Mouse (Mus musculus) forebrain, embryonic 11.5 days (tissue): Measurements from ENCODE around the gene Sept9. TPM values are rescaled to one million over a fixed set of nuclear protein-coding genes. Genes with fewer than 3 reads are reported as not detected.
A peak's percentile ranks its signal among the peaks of the same experiment; 100 is the strongest.

Experiments
- ATAC-seq: fragments of 200-750 bp; cut with Nextera tagmentation; replicated peaks from 2 replicates; pipeline ENCODE4 v1.8.0; 2017; ENCODE audit warnings: moderate TSS enrichment; ENCODE audit not compliant: low FRiP score
- DNase-seq: peaks from one replicate; pipeline ENCODE4 v3.0.0-alpha.2; 2017; ENCODE audit warnings: low spot score
- H3K27ac ChIP-seq: fragments of 300-500 bp; sonication (generic); 2 replicates; pipeline ENCODE4 v1.5.1; 2014; ENCODE audit warnings: low read depth, low read length
- H3K27me3 ChIP-seq: fragments of 300-500 bp; sonication (generic); 2 replicates; pipeline ENCODE4 v1.6.1; 2014; ENCODE audit warnings: mild to moderate bottlenecking, low read length, mixed read lengths; ENCODE audit not compliant: control insufficient read depth, insufficient read depth
- H3K36me3 ChIP-seq: fragments of 300-500 bp; sonication (generic); 2 replicates; pipeline ENCODE4 v1.6.1; 2014; ENCODE audit warnings: mild to moderate bottlenecking, low read length, moderate library complexity, mixed read lengths; ENCODE audit not compliant: control insufficient read depth, insufficient read depth
- H3K4me1 ChIP-seq: fragments of 300-500 bp; sonication (generic); replicated peaks from 2 replicates; pipeline ENCODE4 v1.6.1; 2014; ENCODE audit warnings: low read length, mixed read lengths; ENCODE audit not compliant: control insufficient read depth, insufficient read depth
- H3K4me2 ChIP-seq: fragments of 300-500 bp; sonication (generic); 2 replicates; pipeline ENCODE4 v1.6.1; 2014; ENCODE audit warnings: low read depth, mild to moderate bottlenecking, low read length, moderate library complexity, mixed read lengths; ENCODE audit not compliant: severe bottlenecking
- H3K4me3 ChIP-seq: fragments of 300-500 bp; sonication (generic); 2 replicates; pipeline ENCODE4 v1.5.1; 2014; ENCODE audit warnings: low read depth, low read length
- H3K9ac ChIP-seq: fragments of 300-500 bp; sonication (generic); 2 replicates; pipeline ENCODE4 v1.6.1; 2014; ENCODE audit warnings: low read length
- H3K9me3 ChIP-seq: fragments of 300-500 bp; sonication (generic); 2 replicates; pipeline ENCODE4 v1.6.1; 2016; ENCODE audit warnings: low read length, mixed read lengths; ENCODE audit not compliant: control insufficient read depth
- WGBS: fragments of 180-500 bp; shearing (Covaris S2); extraction: QIAGEN DNeasy Blood & Tissue Kit; methylation state at CpG from one replicate; pipeline ENCODE4 v1.1.7; 2014; 5-methylcytosine and 5-hydroxymethylcytosine counted together
- polyA plus RNA-seq: library from polyadenylated mRNA; unstranded; fragments of >200 nt; fragmentation: Nextera tagmentation; extraction: Ambion mirVana; gene quantifications from 2 replicates; pipeline ENCODE4 v1.2.1, GENCODE M21; 2014

The Sept9 gene
- polyA plus RNA-seq, 1 experiment from 2014 or later, result 172 TPM

DNA sequence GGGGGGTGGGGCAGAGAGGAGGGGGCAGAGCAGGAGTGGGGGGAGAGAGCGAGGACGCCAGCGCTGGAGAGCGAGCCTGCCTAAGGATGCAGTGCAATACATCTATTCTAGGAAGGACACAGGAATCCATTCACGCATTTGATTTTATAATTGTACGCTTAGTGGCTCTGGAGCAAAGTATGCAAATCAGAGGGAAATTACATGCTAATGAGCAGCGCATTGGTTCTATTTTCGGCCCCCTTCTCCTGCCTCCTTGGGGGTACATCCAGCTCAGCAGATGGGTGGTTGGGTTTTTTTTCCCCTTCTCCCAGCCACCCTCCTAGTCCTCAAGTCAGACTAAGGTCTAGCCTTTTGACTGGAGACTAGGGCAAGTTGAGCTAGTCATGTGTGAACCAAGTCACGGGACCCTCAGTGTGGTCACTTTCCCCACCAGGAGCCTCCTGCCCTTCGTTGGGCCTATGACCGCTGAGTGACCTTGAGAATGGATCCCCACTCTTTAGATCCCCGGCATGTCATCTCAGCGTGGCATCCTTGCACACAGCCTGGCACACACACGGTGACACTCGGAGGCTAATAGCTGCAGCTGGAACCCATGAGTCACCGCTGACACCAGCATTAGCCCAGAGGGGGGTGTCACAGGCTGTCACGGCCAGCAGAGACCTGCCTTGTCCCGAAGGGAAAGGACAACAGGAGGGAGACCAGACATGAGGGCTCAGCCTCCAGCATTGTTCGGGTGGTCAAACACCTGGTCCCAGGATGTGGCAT, 29.5 kb upstream of the Sept9 start:
- DNase-seq (no peak), ATAC-seq (no peak)
- WGBS, result 92% methylated on average over 19 of the region's 19 CpGs
- H3K27ac ChIP-seq, result no peak overlapping the region
- no peaks in the 10 kb centered on the region for H3K9me3 ChIP-seq
- no peak overlapping the region for H3K9ac ChIP-seq
- H3K36me3 ChIP-seq, result no peaks in the 10 kb centered on the region
- no peak overlapping the region for H3K4me3 ChIP-seq
- H3K27me3 ChIP-seq, result no peaks in the 10 kb centered on the region
- H3K4me1 ChIP-seq, result no peaks in the 10 kb centered on the region
- H3K4me2 ChIP-seq, result no peak overlapping the region

DNA sequence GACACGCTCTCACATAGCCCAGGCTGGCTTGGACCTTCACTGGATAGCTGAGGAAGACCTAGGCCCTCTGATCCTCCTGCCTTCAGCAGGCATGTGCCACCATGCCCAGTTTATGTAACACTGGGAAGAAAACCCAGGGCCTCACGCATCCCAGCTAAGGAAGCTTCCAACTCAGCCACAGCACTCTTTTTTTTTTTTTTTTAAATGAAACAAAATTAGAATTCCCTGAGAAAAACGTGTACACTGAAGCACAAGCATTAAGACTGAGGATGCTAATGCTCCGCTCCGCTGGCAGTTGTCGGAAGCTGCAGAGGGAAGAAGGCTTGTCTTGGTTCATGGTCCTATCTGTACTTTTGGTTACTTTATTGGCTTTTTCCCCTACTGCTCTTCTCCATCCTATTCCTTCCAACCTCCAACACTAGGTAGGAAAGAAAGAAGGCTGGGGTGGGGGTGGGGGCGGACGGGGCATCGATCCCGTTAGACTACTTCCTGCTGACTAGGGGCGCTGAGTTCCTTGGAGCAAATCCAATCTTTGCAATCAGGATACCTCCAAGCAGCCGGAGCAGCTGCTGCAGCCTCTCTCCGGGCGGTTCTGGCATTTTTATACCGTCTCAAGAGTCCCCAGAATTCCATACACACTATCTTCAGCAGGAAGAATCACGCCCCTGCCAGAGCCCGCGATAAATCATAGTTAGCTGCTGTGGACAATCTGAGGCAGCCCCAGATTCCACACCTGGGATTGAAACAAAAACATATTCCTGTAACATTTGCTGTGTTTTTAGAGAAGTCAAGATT, 25.2 kb upstream of the Sept9 start:
- Histone ChIP-seq H3K9ac (peak overlapping the region; percentile 30), H3K9me3 (no peaks in the 10 kb centered on the region)

DNA sequence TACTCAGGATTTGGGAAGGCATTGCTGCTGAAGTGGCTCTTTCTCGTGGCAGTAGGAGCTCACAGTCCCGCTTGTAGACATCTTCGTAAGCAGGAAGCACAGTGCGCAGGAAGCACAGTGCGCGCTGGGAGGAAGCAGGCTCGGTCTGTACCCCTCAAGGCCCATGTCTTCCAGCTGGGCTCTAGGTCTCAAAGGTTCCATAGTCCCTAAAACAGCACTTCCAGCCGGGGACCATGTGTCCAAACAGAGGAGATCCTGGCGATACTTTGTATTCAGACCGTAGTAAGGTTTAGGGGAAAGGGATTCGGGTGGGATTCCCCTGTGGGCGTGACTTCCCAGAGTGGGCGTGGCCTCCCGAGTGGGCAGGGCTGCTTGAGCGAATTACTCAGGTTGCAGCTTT, 24.5 kb upstream of the Sept9 start:
- peak overlapping the region; percentile 42 for H3K9ac ChIP-seq
- no peak for ATAC-seq
- H3K4me3 ChIP-seq, result peak overlapping the region; percentile 18; the same call in 1 of the 2 replicates
- no peaks in the 10 kb centered on the region for H3K27me3 ChIP-seq
- no peak overlapping the region for H3K27ac ChIP-seq
- peak; percentile 65 for DNase-seq
- 48% methylated on average over 15 of the region's 15 CpGs for WGBS
- no peaks in the 10 kb centered on the region for H3K36me3 ChIP-seq
- no peaks in the 10 kb centered on the region for H3K4me1 ChIP-seq
- peak overlapping the region; percentile 35 for H3K4me2 ChIP-seq
- peaks cover under 1% of the 10 kb centered on the region; the same call in 1 of the 2 replicates for H3K9me3 ChIP-seq

More for the DNA sequence above, 25.2 kb upstream of the Sept9 start:
- DNase-seq, result no peak
- Histone ChIP-seq H3K4me1 (no peaks in the 10 kb centered on the region), H3K4me2 (peak overlapping the region; percentile 35), H3K27ac (no peak overlapping the region), H3K36me3 (no peaks in the 10 kb centered on the region), H3K4me3 (peak overlapping the region; percentile 18; the same call in 1 of the 2 replicates), H3K27me3 (no peaks in the 10 kb centered on the region)
- 53% methylated on average over 18 of the region's 18 CpGs for WGBS
- no peak for ATAC-seq

DNA sequence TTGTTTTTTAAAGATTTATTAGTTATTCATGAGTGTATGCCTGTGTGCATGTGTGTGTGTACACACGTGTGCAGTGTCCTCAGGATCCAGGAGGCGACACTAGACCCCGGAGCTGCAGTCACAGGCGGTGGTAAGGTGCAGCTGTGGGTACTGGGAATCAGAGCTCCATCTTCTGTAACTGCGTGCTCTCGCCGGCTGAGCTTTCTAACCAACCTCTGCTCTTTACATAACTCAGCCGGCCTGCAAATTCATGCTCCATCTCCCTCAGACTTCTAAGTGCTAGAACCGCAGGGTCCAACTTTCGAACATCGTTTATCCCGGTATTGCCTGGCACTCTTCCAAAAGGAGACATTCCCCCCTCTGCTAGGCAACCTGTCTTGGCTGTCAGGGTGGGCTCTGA, 24.0 kb upstream of the Sept9 start:
- H3K9me3 ChIP-seq, result peaks cover 2% of the 10 kb centered on the region; the same call in 1 of the 2 replicates
- H3K9ac ChIP-seq, result no peak overlapping the region
- H3K4me1 ChIP-seq, result no peaks in the 10 kb centered on the region
- no peak overlapping the region for H3K27ac ChIP-seq
- WGBS, result 85% methylated on average over 12 of the region's 12 CpGs
- no peak overlapping the region for H3K4me3 ChIP-seq
- ATAC-seq (no peak), DNase-seq (no peak)
- H3K27me3 ChIP-seq, result no peaks in the 10 kb centered on the region
- H3K36me3 ChIP-seq, result no peaks in the 10 kb centered on the region
- no peak overlapping the region for H3K4me2 ChIP-seq

DNA sequence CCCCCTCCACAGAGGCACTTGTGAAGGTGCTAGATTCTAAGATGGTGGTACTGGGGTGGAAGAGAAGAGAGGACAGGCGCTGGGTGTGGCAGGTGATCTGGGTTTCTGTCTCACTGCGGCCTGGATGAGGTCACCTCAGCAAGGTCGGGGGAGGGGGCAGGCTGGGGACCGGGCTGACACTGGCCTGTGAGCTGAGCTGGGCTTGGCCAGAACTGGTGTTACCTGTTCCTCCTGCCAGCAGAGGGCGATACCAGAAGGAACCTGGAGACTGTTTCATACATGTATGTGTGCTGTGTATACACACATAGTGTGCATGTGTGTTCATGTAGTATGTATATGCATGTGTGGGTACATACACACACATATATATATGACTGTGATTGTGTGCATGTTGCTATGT, 23.2 kb upstream of the Sept9 start:
- no peak overlapping the region for H3K4me2 ChIP-seq
- ATAC-seq (0 out of 2 replicates have a peak, but pooled peaks have one; percentile 20), DNase-seq (peak; percentile 69)
- no peak overlapping the region for H3K9ac ChIP-seq
- no peaks in the 10 kb centered on the region for H3K36me3 ChIP-seq
- H3K27ac ChIP-seq, result no peak overlapping the region
- no peaks in the 10 kb centered on the region for H3K27me3 ChIP-seq
- H3K4me3 ChIP-seq, result no peak overlapping the region
- no peaks in the 10 kb centered on the region for H3K4me1 ChIP-seq
- H3K9me3 ChIP-seq, result peaks cover 2% of the 10 kb centered on the region; the same call in 1 of the 2 replicates
- WGBS, result 34% methylated on average over 5 of the region's 5 CpGs

DNA sequence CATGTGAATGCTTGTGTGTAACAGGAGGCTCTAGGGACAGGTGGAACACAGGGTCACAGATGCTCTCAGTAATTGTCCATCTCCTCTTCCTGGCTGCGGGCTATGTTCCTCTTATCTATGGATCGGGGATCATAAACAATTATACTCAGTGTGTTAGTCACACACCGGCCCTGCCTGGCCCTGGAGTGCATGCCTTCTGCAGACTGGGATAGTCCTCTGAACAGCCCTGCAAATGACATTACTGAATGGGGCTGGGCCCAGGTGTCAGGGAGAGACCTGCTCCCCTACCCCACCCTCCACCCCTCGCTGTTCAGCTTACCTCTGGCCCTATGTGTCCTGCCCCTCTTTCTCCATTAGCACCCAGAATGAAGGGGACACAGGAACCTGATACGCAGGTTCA, 22.6 kb upstream of the Sept9 start:
- WGBS, result 79% methylated on average over 5 of the region's 5 CpGs
- no peak overlapping the region for H3K4me3 ChIP-seq
- no peak overlapping the region for H3K9ac ChIP-seq
- peak; percentile 61 for ATAC-seq
- H3K27ac ChIP-seq, result no peak overlapping the region
- DNase-seq, result no peak
- H3K9me3 ChIP-seq, result peaks cover 2% of the 10 kb centered on the region; the same call in 1 of the 2 replicates
- no peaks in the 10 kb centered on the region for H3K36me3 ChIP-seq
- H3K4me1 ChIP-seq, result no peaks in the 10 kb centered on the region
- no peaks in the 10 kb centered on the region for H3K27me3 ChIP-seq
- no peak overlapping the region for H3K4me2 ChIP-seq

DNA sequence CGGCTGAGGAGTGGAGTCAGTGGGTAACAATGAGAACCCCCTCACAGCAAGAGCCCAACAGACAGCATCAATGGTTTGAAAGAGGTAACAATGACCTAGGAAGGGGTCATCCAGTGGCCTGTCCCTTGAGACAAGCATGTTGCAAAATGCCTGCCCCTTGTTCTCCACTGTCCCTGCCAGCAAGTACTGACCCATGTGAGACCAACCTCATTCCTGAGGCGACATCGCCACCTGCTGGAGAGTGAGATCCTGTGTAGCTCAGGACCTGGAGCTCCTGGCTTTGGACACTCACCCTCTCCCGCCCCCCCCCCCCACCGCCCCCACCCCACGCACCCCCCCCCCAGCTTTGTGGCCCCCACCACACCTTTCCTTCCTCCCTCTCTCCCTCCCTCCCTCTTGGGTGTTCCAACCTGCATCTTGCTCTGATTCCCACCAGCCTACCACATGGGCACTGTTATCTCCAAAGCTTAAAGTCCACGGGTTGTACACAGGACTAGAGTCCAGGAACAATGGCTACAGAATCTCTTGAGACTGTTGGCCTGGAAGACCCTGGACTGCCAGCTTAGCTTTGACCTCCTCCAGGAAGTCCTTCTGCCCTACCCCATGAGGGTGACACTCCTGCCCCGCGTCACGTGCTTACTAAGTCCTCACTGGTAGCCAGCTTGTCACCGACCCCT, 22.0 kb upstream of the Sept9 start:
- H3K9ac ChIP-seq, result no peak overlapping the region
- H3K4me3 ChIP-seq, result no peak overlapping the region
- DNase-seq (peak; percentile 92), ATAC-seq (peak; percentile 62)
- H3K36me3 ChIP-seq, result no peaks in the 10 kb centered on the region
- H3K9me3 ChIP-seq, result peaks cover 2% of the 10 kb centered on the region; the same call in 1 of the 2 replicates
- 58% methylated on average over 8 of the region's 11 CpGs for WGBS
- H3K4me1 ChIP-seq, result no peaks in the 10 kb centered on the region
- no peaks in the 10 kb centered on the region for H3K27me3 ChIP-seq
- no peak overlapping the region for H3K4me2 ChIP-seq
- H3K27ac ChIP-seq, result no peak overlapping the region

DNA sequence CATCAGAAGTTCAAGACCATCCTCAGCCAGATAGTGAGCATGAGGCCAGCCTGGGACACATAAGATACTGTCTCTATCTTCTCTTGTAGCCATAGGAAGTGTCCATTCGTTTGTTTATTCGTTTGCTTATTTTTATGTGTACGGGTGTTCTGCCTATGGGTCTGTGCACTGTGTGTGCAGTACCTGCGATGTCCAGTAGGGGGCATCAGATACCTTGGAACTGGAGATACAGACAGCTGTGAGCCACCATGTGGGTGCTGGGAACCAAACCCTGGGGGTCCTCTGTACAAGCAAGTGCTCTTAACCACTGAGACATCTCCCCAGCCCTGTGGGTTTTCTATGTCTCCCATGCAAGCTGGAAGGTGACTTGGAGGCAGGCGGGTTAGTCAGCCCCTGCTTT, 19.6 kb upstream of the Sept9 start:
- no peak overlapping the region for H3K9ac ChIP-seq
- DNase-seq, result no peak
- H3K27ac ChIP-seq, result no peak overlapping the region
- H3K4me3 ChIP-seq, result no peak overlapping the region
- peaks cover 2% of the 10 kb centered on the region; the same call in 1 of the 2 replicates for H3K9me3 ChIP-seq
- H3K4me2 ChIP-seq, result no peak overlapping the region
- WGBS, result 88% methylated on average over 5 of the region's 5 CpGs
- no peak for ATAC-seq
- H3K4me1 ChIP-seq, result no peaks in the 10 kb centered on the region
- no peaks in the 10 kb centered on the region for H3K27me3 ChIP-seq
- H3K36me3 ChIP-seq, result no peaks in the 10 kb centered on the region
